Mouse (Mus musculus) E14TG2a.4 (cell line): ENCODE data around the gene Fbrsl1.
A peak's percentile ranks its signal among the peaks of the same experiment; 100 is the strongest.

Experiments used
- H3K27me3 ChIP-seq: 2 replicates; pipeline ENCODE4 v1.6.1; 2014; ENCODE audit warnings: low read length, control low read depth; ENCODE audit not compliant: insufficient read depth
- H3K36me3 ChIP-seq: 2 replicates; pipeline ENCODE4 v1.6.1; 2014; ENCODE audit warnings: low read length, control low read depth; ENCODE audit not compliant: insufficient read depth
- H3K4me1 ChIP-seq: replicated peaks from 2 replicates; pipeline ENCODE4 v1.6.1; 2014; ENCODE audit warnings: low read depth, low read length, control low read depth
- H3K4me3 ChIP-seq: replicated peaks from 2 replicates; pipeline ENCODE4 v1.5.1; 2014; ENCODE audit warnings: mild to moderate bottlenecking, low read length
- H3K9me3 ChIP-seq: 2 replicates; pipeline ENCODE4 v1.6.1; 2014; ENCODE audit warnings: low read length, control low read depth
- CTCF ChIP-seq: conservative IDR thresholded peaks from 2 replicates; pipeline ENCODE4 v1.5.1; 2014; ENCODE audit warnings: low read length
- NANOG ChIP-seq: IDR thresholded peaks from 2 replicates; pipeline ENCODE4 v1.6.1; 2014; ENCODE audit warnings: borderline replicate concordance, low read length, mixed read lengths
- POU5F1 ChIP-seq: IDR thresholded peaks from 2 replicates; pipeline ENCODE4 v1.6.1; 2014; ENCODE audit warnings: low read length, borderline replicate concordance

The Fbrsl1 gene

GRCm38 (mm10) chr5:110466531-110467424 is 18.5 kb upstream of the Fbrsl1 start:
- Histone ChIP-seq H3K27me3 (no peaks in the 10 kb centered on the region), H3K4me1 (peaks cover 65% of the 10 kb centered on the region), H3K9me3 (no peaks in the 10 kb centered on the region), H3K36me3 (peaks cover 16% of the 10 kb centered on the region), H3K4me3 (peak overlapping the region; percentile 79)
- TF ChIP-seq POU5F1: no peak

DNA sequence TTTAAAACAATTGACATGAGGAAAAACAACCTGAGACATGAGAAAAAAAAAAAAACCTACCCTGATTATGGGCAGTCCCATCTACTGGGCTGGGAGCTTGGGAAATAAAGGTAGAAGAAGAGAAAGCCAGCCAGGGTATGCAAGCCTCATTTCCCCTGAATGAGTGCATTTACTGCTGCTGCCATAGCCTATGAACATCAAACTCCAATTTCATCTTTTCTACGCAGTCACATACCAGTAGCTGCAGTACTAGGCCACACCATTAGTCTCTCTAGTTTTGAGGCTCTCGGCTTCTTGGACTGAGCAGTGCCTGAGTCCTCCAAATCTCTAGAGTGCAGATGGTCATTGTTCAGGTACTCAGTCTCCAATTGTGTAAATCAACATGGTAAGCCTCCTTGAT is 14.3 kb upstream of the Fbrsl1 start:
- H3K4me1 ChIP-seq: peaks cover 37% of the 10 kb centered on the region
- no peaks in the 10 kb centered on the region for H3K27me3 ChIP-seq
- no peak for TF ChIP-seq CTCF
- TF ChIP-seq NANOG: no peak
- no peak for TF ChIP-seq POU5F1
- H3K4me3 ChIP-seq: no peak overlapping the region
- H3K36me3 ChIP-seq: peaks cover 16% of the 10 kb centered on the region
- no peaks in the 10 kb centered on the region for H3K9me3 ChIP-seq

- no peaks in the 10 kb centered on the region for H3K9me3 ChIP-seq
- no peaks in the 10 kb centered on the region for H3K27me3 ChIP-seq
- H3K4me1 ChIP-seq: peaks cover 14% of the 10 kb centered on the region
- no peak for TF ChIP-seq POU5F1
- no peaks in the 10 kb centered on the region for H3K36me3 ChIP-seq
- H3K4me3 ChIP-seq: no peak overlapping the region
Measured at GRCm38 (mm10) chr5:110458936-110459335, 10.6 kb upstream of the Fbrsl1 start.

GRCm38 (mm10) chr5:110455272-110455671 is 7.0 kb upstream of the Fbrsl1 start:
- Histone ChIP-seq H3K4me3 (no peak overlapping the region), H3K9me3 (no peaks in the 10 kb centered on the region), H3K4me1 (peaks cover 27% of the 10 kb centered on the region), H3K27me3 (no peaks in the 10 kb centered on the region), H3K36me3 (no peaks in the 10 kb centered on the region)
- TF ChIP-seq NANOG: no peak
- TF ChIP-seq POU5F1: no peak
- no peak for TF ChIP-seq CTCF

DNA sequence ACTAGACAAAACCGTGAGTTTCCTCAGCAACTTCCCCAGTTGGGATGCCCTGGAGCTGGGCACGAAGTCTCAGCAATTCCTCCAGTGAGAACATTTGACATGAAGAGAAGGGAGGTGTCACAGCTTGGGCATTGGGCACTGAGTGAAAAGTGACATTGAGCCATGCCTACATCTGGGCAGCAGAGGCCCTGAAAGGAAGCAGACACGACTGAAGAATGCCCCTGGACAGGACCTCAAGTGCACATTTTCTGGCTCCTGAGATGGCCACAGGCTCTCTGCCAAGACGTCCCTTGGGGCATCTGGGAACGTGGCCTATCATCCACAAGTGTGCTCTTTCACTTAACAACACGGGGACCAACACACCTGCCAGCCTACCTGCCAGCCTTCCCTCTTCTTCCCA is 991 bp upstream of the Fbrsl1 start:
- Histone ChIP-seq H3K9me3 (no peaks in the 10 kb centered on the region), H3K27me3 (no peaks in the 10 kb centered on the region), H3K4me1 (peaks cover 62% of the 10 kb centered on the region), H3K4me3 (peak overlapping the region; percentile 76), H3K36me3 (peaks cover 25% of the 10 kb centered on the region)
- no peak for TF ChIP-seq CTCF
- TF ChIP-seq POU5F1: no peak
- no peak for TF ChIP-seq NANOG

GRCm38 (mm10) chr5:110447720-110448435 is 425 bp downstream of the Fbrsl1 start:
- no peak for TF ChIP-seq POU5F1
- no peak for TF ChIP-seq NANOG
- TF ChIP-seq CTCF: no peak
- Histone ChIP-seq H3K4me1 (peaks cover 73% of the 10 kb centered on the region), H3K4me3 (peak overlapping the region; percentile 95), H3K9me3 (no peaks in the 10 kb centered on the region), H3K36me3 (peaks cover 39% of the 10 kb centered on the region), H3K27me3 (no peaks in the 10 kb centered on the region)

GRCm38 (mm10) chr5:110444509-110444908 is 3.8 kb downstream of the Fbrsl1 start:
- peak overlapping the region; percentile 39 for H3K4me3 ChIP-seq
- peaks cover 73% of the 10 kb centered on the region for H3K36me3 ChIP-seq
- H3K4me1 ChIP-seq: peaks cover 86% of the 10 kb centered on the region
- H3K27me3 ChIP-seq: no peaks in the 10 kb centered on the region
- no peak for TF ChIP-seq CTCF
- TF ChIP-seq NANOG: peak; percentile 67
- H3K9me3 ChIP-seq: no peaks in the 10 kb centered on the region

- Histone ChIP-seq H3K36me3 (peaks cover 85% of the 10 kb centered on the region), H3K27me3 (no peaks in the 10 kb centered on the region), H3K9me3 (no peaks in the 10 kb centered on the region), H3K4me3 (peak overlapping the region; percentile 83), H3K4me1 (peaks cover 94% of the 10 kb centered on the region)
- no peak for TF ChIP-seq CTCF
- no peak for TF ChIP-seq NANOG
- TF ChIP-seq POU5F1: no peak
Measured at GRCm38 (mm10) chr5:110442966-110443590, 5.2 kb downstream of the Fbrsl1 start.
